Comparison of ENCODE assay signal across 8 mouse cellular contexts in genomic region chr3:104643810-104644270, GRCm38 (mm10). TPM values are rescaled to one million over a fixed set of nuclear protein-coding genes. Genes with fewer than 3 reads are reported as not detected.
A peak's percentile ranks its signal among the peaks of the same experiment; 100 is the strongest.
DNase-seq lines count a peak whose midpoint lies in the region; ATAC-seq and TF ChIP-seq lines count a peak whose summit lies in the region.

No protein-coding gene starts in this region.

- H3K36me3 ChIP-seq in CH12.LX (replicated peaks in 1 of 2; ENCODE audit: control insufficient read depth in 1 of 2, insufficient read depth in 1 of 2, low read length in 1 of 2) = peaks cover 0 to 16% of the 10 kb centered on the region in 2 experiments
- no peaks in the 10 kb centered on the region for H3K36me3 ChIP-seq in heart, embryonic 11.5 days (ENCODE audit: control insufficient read depth, insufficient read depth, low read length)
- no peaks in the 10 kb centered on the region for H3K36me3 ChIP-seq in kidney, postnatal 0 days (ENCODE audit: insufficient read depth, low read length)
- H3K36me3 ChIP-seq in liver, embryonic 14.5 days (replicated peaks; ENCODE audit: control insufficient read depth, insufficient read depth, low read depth) = peaks cover 6% of the 10 kb centered on the region

- H3K4me2 ChIP-seq in CH12.LX (ENCODE audit: insufficient read depth, low read depth, poor library complexity, severe bottlenecking) = peak overlapping the region; percentile 37; the same call in 1 of the 2 replicates
- H3K4me2 ChIP-seq in heart, embryonic 11.5 days = no peak overlapping the region
- no peak overlapping the region for H3K4me2 ChIP-seq in kidney, postnatal 0 days (ENCODE audit: low read length)
- peak overlapping the region; percentile 82 for H3K4me2 ChIP-seq in liver, embryonic 14.5 days (ENCODE audit: low read depth)

- no peak overlapping the region for H3K27ac ChIP-seq in CH12.LX (ENCODE audit: insufficient read depth, low read depth)
- no peak overlapping the region for H3K27ac ChIP-seq in heart, embryonic 11.5 days (ENCODE audit: low read depth, low read length)
- H3K27ac ChIP-seq in kidney, postnatal 0 days = no peak overlapping the region
- peak overlapping the region; percentile 60 for H3K27ac ChIP-seq in liver, embryonic 14.5 days

- dilution Hi-C loops in CH12.LX (cut with MboI; ENCODE audit: extremely low pct_ligation_motif_present, extremely low pct_unique_long_range_greater_than_20kb, low sequenced_read_pairs) = no loop called here

- peak; percentile 58 to 76 for TF ChIP-seq CTCF in CH12.LX (conservative IDR thresholded peaks at IDR 0.05 in 1 of 2, IDR thresholded peaks at IDR 0.05 in 1 of 2; ENCODE audit: low read depth in 2 of 2, low read length in 2 of 2)
- peak; percentile 87 for TF ChIP-seq CTCF in kidney, postnatal 0 days (IDR thresholded peaks at IDR 0.05; ENCODE audit: low read depth)
- peak; percentile 87 for TF ChIP-seq CTCF in liver, embryonic 14.5 days (IDR thresholded peaks at IDR 0.05; ENCODE audit: low read depth)

- 8% methylated on average over 2 of the region's 2 CpGs for WGBS in heart, embryonic 11.5 days (ENCODE audit: insufficient replicate concordance)
- 9% methylated on average over 2 of the region's 2 CpGs for WGBS in kidney, postnatal 0 days
- 3% methylated on average over 2 of the region's 2 CpGs for WGBS in liver, embryonic 14.5 days (ENCODE audit: insufficient replicate concordance)

- peaks cover 5 to 73% of the 10 kb centered on the region in 2 experiments; a peak in 3 of 4 replicates for H3K4me1 ChIP-seq in CH12.LX (ENCODE audit: control insufficient read depth in 1 of 2, insufficient read depth in 2 of 2)
- H3K4me1 ChIP-seq in heart, embryonic 11.5 days (ENCODE audit: control insufficient read depth, insufficient read depth, low read length) = peaks cover 10% of the 10 kb centered on the region
- H3K4me1 ChIP-seq in kidney, postnatal 0 days (replicated peaks; ENCODE audit: insufficient read depth, low read length) = no peaks in the 10 kb centered on the region
- H3K4me1 ChIP-seq in liver, embryonic 14.5 days (replicated peaks; ENCODE audit: control insufficient read depth in 2 of 2, insufficient read depth in 2 of 2, low read length in 1 of 2) = peaks cover 36 to 41% of the 10 kb centered on the region in 2 experiments

- no peak for TF ChIP-seq POLR2A in CH12.LX (IDR thresholded peaks at IDR 0.05; ENCODE audit: low read depth, low read length)

- peak; percentile 56; the same call in 1 of the 2 replicates for ATAC-seq in heart, embryonic 11.5 days (replicated peaks; ENCODE audit: insufficient number of reproducible peaks, low FRiP score, low TSS enrichment)
- ATAC-seq in kidney, postnatal 0 days (replicated peaks; ENCODE audit: low FRiP score, low read depth) = peak; percentile 51; the same call in 1 of the 2 replicates
- ATAC-seq in liver, embryonic 14.5 days (ENCODE audit: insufficient read depth) = peak; percentile 76

- peaks cover 76% of the 10 kb centered on the region for H3K79me2 ChIP-seq in CH12.LX (replicated peaks; ENCODE audit: control insufficient read depth, extremely low read depth, insufficient read depth, poor library complexity, severe bottlenecking)

- no peak overlapping the region for H3K9ac ChIP-seq in CH12.LX (ENCODE audit: insufficient read depth, low read depth)
- no peak overlapping the region for H3K9ac ChIP-seq in heart, embryonic 11.5 days (ENCODE audit: low read depth, low read length)
- H3K9ac ChIP-seq in kidney, postnatal 0 days (ENCODE audit: low read depth, low read length) = no peak overlapping the region
- 0 out of 2 replicates have a peak overlapping the region, but pooled peaks have one; percentile 2 for H3K9ac ChIP-seq in liver, embryonic 14.5 days (replicated peaks)

- no peak for TF ChIP-seq EP300 in CH12.LX (IDR thresholded peaks at IDR 0.05; ENCODE audit: low read length)
- TF ChIP-seq EP300 in liver, embryonic 14.5 days (IDR thresholded peaks at IDR 0.05; ENCODE audit: low read depth) = 0 out of 2 replicates have a peak, but pooled peaks have one; percentile 6

- in situ Hi-C loops in CH12.LX (cut with MboI; ENCODE audit: low pct_ligation_motif_present, low pct_unique_long_range_greater_than_20kb, low sequenced_read_pairs) = no loop called here

- no peaks in the 10 kb centered on the region for H3K9me3 ChIP-seq in CH12.LX (replicated peaks; ENCODE audit: low read length)
- no peaks in the 10 kb centered on the region for H3K9me3 ChIP-seq in heart, embryonic 11.5 days (replicated peaks; ENCODE audit: control insufficient read depth, low read length)
- H3K9me3 ChIP-seq in kidney, postnatal 0 days (replicated peaks; ENCODE audit: low read length) = no peaks in the 10 kb centered on the region
- no peaks in the 10 kb centered on the region for H3K9me3 ChIP-seq in liver, embryonic 14.5 days (ENCODE audit: control insufficient read depth, low read length)

- TF ChIP-seq RAD21 in CH12.LX (IDR thresholded peaks at IDR 0.05; ENCODE audit: low read depth, low read length) = peak; percentile 47

- H3K4me3 ChIP-seq in CH12.LX (replicated peaks in 1 of 3; ENCODE audit: low read depth in 2 of 3, low read length in 2 of 3, poor library complexity in 1 of 3) = no peak overlapping the region
- no peak overlapping the region for H3K4me3 ChIP-seq in heart, embryonic 11.5 days (ENCODE audit: low read depth, low read length)
- H3K4me3 ChIP-seq in kidney, postnatal 0 days (replicated peaks; ENCODE audit: low read depth, low read length) = no peak overlapping the region
- H3K4me3 ChIP-seq in liver, embryonic 14.5 days (ENCODE audit: insufficient read depth in 1 of 2, low read depth in 2 of 2, low read length in 2 of 2) = 0 out of 4 replicates have a peak overlapping the region, but pooled peaks of 1 of the 2 experiments have one; percentile 7

- DNase-seq in CH12.LX (ENCODE audit: extremely low read depth) = peak; percentile 77
- DNase-seq in ZHBTc4 (ENCODE audit: low read depth, low spot score) = peak; percentile 73
- peak; percentile 76 for DNase-seq in embryo, embryonic 10 days (ENCODE audit: low spot score)
- DNase-seq in kidney, postnatal 0 days (ENCODE audit: low spot score) = peak; percentile 81
- DNase-seq in liver, embryonic 14.5 days (ENCODE audit: low read depth in 3 of 3, low spot score in 3 of 3) = peak; percentile 60 to 73 (median 67)
- peak; percentile 70 for DNase-seq in retina, adult 2 months (ENCODE audit: low read depth, low spot score)
- DNase-seq in urinary bladder, postnatal 36 days (ENCODE audit: low spot score in 2 of 2) = peak; percentile 41 to 50

- no peaks in the 10 kb centered on the region for H3K27me3 ChIP-seq in CH12.LX (replicated peaks)
- no peaks in the 10 kb centered on the region for H3K27me3 ChIP-seq in heart, embryonic 11.5 days (ENCODE audit: control insufficient read depth, insufficient read depth, low read length)
- H3K27me3 ChIP-seq in kidney, postnatal 0 days (ENCODE audit: insufficient read depth, low read length) = no peaks in the 10 kb centered on the region
- no peaks in the 10 kb centered on the region for H3K27me3 ChIP-seq in liver, embryonic 14.5 days (ENCODE audit: control insufficient read depth, insufficient read depth, low read length)

TF ChIP-seq in CH12.LX, 34 proteins besides CTCF, POLR2A, EP300 and RAD21:
- TF ChIP-seq UBTF (IDR thresholded peaks at IDR 0.05; ENCODE audit: low read depth, low read length) (no peak), SMC3 (IDR thresholded peaks at IDR 0.05; ENCODE audit: low read depth, low read length) (peak; percentile 66), MYC (IDR thresholded peaks at IDR 0.05; ENCODE audit: low read depth, low read length) (0 out of 2 replicates have a peak, but pooled peaks have one; percentile 32)

RNA-seq across cellular contexts. Expression of gene Slc16a1, which starts 5.4 kb away (rescaled TPM):
- total RNA-seq in CH12.LX (2012; rRNA removed) (60.3 and 80.5 TPM in 2 replicates), CH12.LX (2014; rRNA removed) (192 and 199 TPM in 2 replicates)
- 95.5 and 97.5 TPM in 2 replicates for polyA plus RNA-seq in CH12.LX (2012; ENCODE audit: insufficient read length, low read depth)
- polyA plus RNA-seq in heart, embryonic 11.5 days (2014; fragmentation: Nextera tagmentation; extraction: Ambion mirVana) = 76.4 and 84.3 TPM in 2 replicates
- polyA plus RNA-seq in kidney, postnatal 0 days (2015; fragmentation: Nextera tagmentation; extraction: Ambion mirVana) = 39.6 and 43.2 TPM in 2 replicates
- polyA plus RNA-seq in liver, embryonic 14.5 days (2012; rRNA removed) = 34.1 and 38.6 TPM in 2 replicates
- polyA plus RNA-seq in liver, embryonic 14.5 days (2014; fragmentation: Nextera tagmentation; extraction: Ambion mirVana) = 83.8 and 93.9 TPM in 2 replicates

Comparison
In these comparisons a context has a peak if more than half of its experiments do, and no peak if none do; other contexts are left out.
1. H3K4me2 ChIP-seq: peak in CH12.LX (single experiment) and liver, embryonic 14.5 days (single experiment); none in heart, embryonic 11.5 days (single experiment) and kidney, postnatal 0 days (single experiment).
2. Peak in every context shown above with its lines, with median percentiles within 50 percentile points of each other: DNase-seq, CTCF ChIP-seq and ATAC-seq.